Mouse (Mus musculus) forebrain, embryonic 16.5 days (tissue): ENCODE results near the gene Npffr2. TPM values are rescaled to one million over a fixed set of nuclear protein-coding genes. Genes with fewer than 3 reads are reported as not detected.
A peak's percentile ranks its signal among the peaks of the same experiment; 100 is the strongest.
"Not testable (repeated sequence)": the region's sequence is repeated elsewhere in the genome, so short reads cannot be mapped to it uniquely, and the experiment has no call there.

Experiments used
- ATAC-seq: fragments of 200-750 bp; cut with Nextera tagmentation; 2 replicates; pipeline ENCODE4 v1.8.0; 2017; ENCODE audit warnings: mild to moderate bottlenecking, moderate library complexity
- H3K27ac ChIP-seq: fragments of 300-500 bp; sonication (generic); 2 replicates; pipeline ENCODE4 v1.5.1; 2014; ENCODE audit warnings: low read length, control low read depth
- H3K27me3 ChIP-seq: fragments of 300-500 bp; sonication (generic); replicated peaks from 2 replicates; pipeline ENCODE4 v1.6.1; 2014; ENCODE audit warnings: low read length; ENCODE audit not compliant: control insufficient read depth, insufficient read depth
- H3K36me3 ChIP-seq: fragments of 300-500 bp; sonication (generic); 2 replicates; pipeline ENCODE4 v1.6.1; 2014; ENCODE audit not compliant: control insufficient read depth, insufficient read depth
- H3K4me1 ChIP-seq: fragments of 300-500 bp; sonication (generic); replicated peaks from 2 replicates; pipeline ENCODE4 v1.6.1; 2014; ENCODE audit warnings: low read length; ENCODE audit not compliant: control insufficient read depth, insufficient read depth
- H3K4me2 ChIP-seq: fragments of 300-500 bp; sonication (generic); 2 replicates; pipeline ENCODE4 v1.6.1; 2014; ENCODE audit warnings: mild to moderate bottlenecking, low read length, control low read depth
- H3K4me3 ChIP-seq: fragments of 300-500 bp; sonication (generic); replicated peaks from 2 replicates; pipeline ENCODE4 v1.5.1; 2014; ENCODE audit warnings: mild to moderate bottlenecking, low read length, control low read depth
- H3K9ac ChIP-seq: fragments of 300-500 bp; sonication (generic); replicated peaks from 2 replicates; pipeline ENCODE4 v1.6.1; 2014; ENCODE audit warnings: low read depth, low read length, control low read depth
- H3K9me3 ChIP-seq: fragments of 300-500 bp; sonication (generic); 2 replicates; pipeline ENCODE4 v1.6.1; 2016; ENCODE audit warnings: low read length; ENCODE audit not compliant: control insufficient read depth
- WGBS: fragments of 180-500 bp; shearing (Covaris S2); extraction: QIAGEN DNeasy Blood & Tissue Kit; methylation state at CpG from one replicate; pipeline ENCODE4 v1.1.7; 2014; 5-methylcytosine and 5-hydroxymethylcytosine counted together
- polyA plus RNA-seq: library from polyadenylated mRNA; unstranded; fragments of >200 nt; fragmentation: Nextera tagmentation; extraction: Ambion mirVana; gene quantifications from 2 replicates; pipeline ENCODE4 v1.2.1, GENCODE M21; 2015

The Npffr2 gene
- polyA plus RNA-seq, 1 experiment from 2014 or later = not detected

DNA sequence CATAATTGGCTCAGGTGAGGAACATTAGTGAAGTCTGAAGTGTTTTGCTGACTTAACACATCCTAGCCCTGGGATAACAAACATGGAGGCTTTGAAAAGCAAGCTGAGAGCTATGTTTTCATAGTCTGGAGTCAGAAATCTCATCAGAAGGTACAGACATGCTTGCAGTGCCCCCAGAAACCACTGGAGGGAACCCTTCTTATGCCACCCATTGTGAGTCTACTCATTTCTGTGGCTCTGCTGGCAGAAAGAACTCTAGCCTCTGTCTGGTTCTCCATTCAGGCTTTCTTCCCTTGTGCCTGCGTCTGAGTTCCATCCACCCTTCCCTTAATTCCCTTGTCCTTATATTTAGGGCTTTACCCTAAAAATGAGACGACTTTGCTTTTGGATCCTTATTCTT lies 16.2 kb downstream of the Npffr2 start:
- Histone ChIP-seq H3K27me3 (no peaks in the 10 kb centered on the region), H3K9ac (no peak overlapping the region), H3K4me2 (no peak overlapping the region), H3K9me3 (no peaks in the 10 kb centered on the region), H3K4me1 (no peaks in the 10 kb centered on the region), H3K4me3 (no peak overlapping the region), H3K27ac (no peak overlapping the region), H3K36me3 (no peaks in the 10 kb centered on the region)
- ATAC-seq = peak; percentile 80
- 37% methylated on average over 2 of the region's 2 CpGs for WGBS

DNA sequence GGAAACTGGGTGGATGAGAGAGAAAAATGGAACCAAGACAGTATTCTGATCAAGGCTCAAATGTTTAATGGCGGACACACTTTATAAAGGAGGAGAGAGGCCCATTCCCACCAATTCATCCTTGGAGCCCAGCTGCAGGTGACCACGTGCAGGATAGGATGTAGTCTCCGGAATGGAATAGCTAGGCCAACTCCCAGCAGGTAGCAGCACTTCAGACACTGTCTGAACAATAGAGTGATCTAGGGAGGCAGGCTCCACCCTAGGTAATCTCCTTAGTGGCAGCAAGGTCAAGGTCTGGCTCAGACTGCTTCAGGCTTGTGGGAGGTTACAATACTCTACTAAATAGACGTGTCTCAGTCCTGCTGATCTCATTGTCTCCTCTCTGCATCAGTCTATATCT lies 31.9 kb downstream of the Npffr2 start:
- not testable (repeated sequence) for H3K36me3 ChIP-seq, H3K4me1 ChIP-seq, H3K4me3 ChIP-seq, H3K27me3 ChIP-seq, H3K9ac ChIP-seq, H3K4me2 ChIP-seq, H3K27ac ChIP-seq, H3K9me3 ChIP-seq, ATAC-seq
- 45% methylated on average over 4 of the region's 4 CpGs for WGBS

DNA sequence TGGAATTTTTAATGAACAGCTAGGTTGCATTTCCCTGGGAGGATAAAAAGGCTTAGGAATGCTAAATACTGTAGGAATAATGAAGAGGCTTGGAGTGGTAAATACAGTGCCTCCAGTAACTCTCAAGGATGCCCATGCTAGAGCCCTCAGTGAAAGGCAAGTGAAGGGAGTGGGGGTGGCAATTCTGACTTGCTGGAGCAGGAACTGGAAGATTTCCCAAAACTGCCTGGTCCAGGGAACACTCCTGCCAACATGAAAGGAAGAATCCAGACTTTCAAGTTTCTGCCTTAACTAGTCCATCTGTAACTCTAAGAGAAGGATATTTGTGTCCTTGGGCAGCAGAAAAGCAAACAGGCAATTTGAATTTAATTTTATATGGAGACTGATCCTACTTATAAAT lies 34.2 kb downstream of the Npffr2 start:
- Histone ChIP-seq H3K4me1 (no peaks in the 10 kb centered on the region), H3K9ac (no peak overlapping the region), H3K4me3 (no peak overlapping the region), H3K9me3 (no peaks in the 10 kb centered on the region), H3K4me2 (no peak overlapping the region), H3K27ac (no peak overlapping the region), H3K36me3 (no peaks in the 10 kb centered on the region), H3K27me3 (no peaks in the 10 kb centered on the region)
- ATAC-seq = peak; percentile 33; the same call in 1 of the 2 replicates

DNA sequence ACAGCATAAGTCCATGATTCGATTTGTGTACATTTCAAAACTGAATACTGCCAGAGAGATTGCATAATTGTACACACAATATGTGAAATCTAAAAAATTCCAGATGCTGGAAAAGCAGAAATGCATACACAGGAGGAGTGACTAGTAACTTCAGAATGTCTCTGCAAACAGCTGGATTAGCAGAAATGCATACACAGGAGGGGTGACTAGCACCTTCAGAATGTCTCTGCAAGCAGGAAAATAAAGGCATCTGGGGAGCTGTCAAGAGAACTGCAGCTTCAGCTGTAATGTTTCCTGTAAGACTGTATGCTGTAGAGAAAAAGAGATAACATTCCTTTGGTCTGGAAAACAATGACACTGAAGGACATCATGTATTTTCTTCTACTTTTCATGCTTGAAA lies 51.4 kb downstream of the Npffr2 start:
- 90% methylated on average over 1 of the region's 1 CpGs for WGBS
- ATAC-seq = no peak

DNA sequence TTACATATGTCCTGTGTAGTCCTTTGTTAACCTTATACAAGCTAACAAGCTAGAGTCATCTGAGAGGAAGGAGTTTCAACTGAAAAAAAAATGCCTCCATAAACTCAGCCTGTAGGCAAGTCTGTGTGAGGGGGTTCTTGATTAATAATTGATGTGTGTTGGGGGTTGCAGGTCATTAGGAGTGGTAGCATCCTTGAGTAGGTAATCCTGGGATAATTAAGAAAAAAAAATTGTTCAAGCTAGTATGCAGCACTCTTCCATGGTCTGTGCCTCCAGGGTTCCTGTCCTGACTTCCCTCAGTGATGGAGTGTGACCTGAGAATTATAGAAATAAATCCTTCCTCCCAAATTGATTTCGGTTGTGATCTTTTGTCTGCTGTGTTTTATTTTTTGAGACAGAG lies 52.0 kb downstream of the Npffr2 start:
- no peak for ATAC-seq
- H3K27me3 ChIP-seq = no peaks in the 10 kb centered on the region
- H3K9ac ChIP-seq = no peak overlapping the region
- H3K36me3 ChIP-seq = no peaks in the 10 kb centered on the region
- H3K9me3 ChIP-seq = no peaks in the 10 kb centered on the region
- WGBS = 95% methylated on average over 1 of the region's 1 CpGs
- H3K4me3 ChIP-seq = no peak overlapping the region
- no peak overlapping the region for H3K27ac ChIP-seq
- H3K4me2 ChIP-seq = no peak overlapping the region
- H3K4me1 ChIP-seq = no peaks in the 10 kb centered on the region

More for the DNA sequence above, 51.4 kb downstream of the Npffr2 start:
- Histone ChIP-seq H3K4me3 (no peak overlapping the region), H3K27me3 (no peaks in the 10 kb centered on the region), H3K27ac (no peak overlapping the region), H3K36me3 (no peaks in the 10 kb centered on the region), H3K4me1 (no peaks in the 10 kb centered on the region), H3K4me2 (no peak overlapping the region), H3K9me3 (no peaks in the 10 kb centered on the region), H3K9ac (no peak overlapping the region)

DNA sequence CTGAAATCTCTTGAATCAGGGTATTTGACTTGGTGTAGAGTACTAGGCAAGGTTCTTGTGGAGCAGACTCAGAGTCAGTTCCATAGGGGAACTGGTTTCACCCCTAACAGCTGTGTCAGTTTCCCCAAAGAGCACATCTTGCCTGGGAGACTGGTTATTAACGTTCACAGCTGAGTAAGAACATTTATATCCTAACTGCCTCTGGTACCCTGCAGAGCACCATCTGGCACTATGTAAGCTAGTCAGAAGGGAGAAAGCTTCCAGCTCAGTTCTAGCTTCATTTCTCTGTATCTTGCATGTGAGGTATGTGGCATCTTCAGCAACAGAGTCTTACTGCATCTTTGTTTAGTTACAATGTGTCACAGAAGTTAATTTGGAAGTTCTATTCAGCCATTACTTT lies 53.9 kb downstream of the Npffr2 start:
- no peaks in the 10 kb centered on the region for H3K27me3 ChIP-seq
- H3K27ac ChIP-seq = no peak overlapping the region
- ATAC-seq = no peak
- H3K4me3 ChIP-seq = no peak overlapping the region
- 47% methylated on average over 1 of the region's 1 CpGs for WGBS
- H3K36me3 ChIP-seq = no peaks in the 10 kb centered on the region
- H3K4me1 ChIP-seq = no peaks in the 10 kb centered on the region
- no peak overlapping the region for H3K4me2 ChIP-seq
- no peaks in the 10 kb centered on the region for H3K9me3 ChIP-seq
- no peak overlapping the region for H3K9ac ChIP-seq

DNA sequence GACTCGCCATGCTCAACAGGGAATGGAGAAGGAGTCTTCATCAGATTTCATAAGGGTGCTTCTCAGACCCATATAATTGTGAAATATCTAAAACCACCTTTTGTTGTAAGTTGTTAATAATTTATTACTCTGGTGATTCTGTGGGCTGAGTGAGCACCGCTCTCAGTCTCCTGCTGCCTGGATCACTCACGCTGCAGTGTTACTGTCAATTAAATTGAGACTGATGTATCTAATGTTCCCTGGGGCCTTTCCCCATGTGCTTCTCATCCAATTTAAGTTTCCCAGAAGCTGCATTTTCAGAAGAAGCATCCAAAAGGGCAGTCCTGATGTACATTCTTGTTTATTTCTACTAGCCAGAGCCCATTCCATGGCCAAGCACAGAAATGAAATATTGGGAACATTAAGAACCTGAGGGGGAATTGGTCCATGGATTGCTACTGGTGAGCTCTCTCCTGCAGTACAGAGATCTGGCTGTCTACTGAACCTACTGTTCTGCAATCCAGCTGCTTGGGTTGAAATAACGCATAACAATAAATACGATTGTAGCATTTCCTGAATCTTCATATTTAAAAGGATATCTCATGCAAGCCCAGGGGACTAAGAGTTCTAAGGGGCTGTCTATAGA lies 54.6 kb downstream of the Npffr2 start:
- H3K4me3 ChIP-seq = no peak overlapping the region
- no peaks in the 10 kb centered on the region for H3K36me3 ChIP-seq
- no peaks in the 10 kb centered on the region for H3K4me1 ChIP-seq
- no peak overlapping the region for H3K27ac ChIP-seq
- no peak overlapping the region for H3K9ac ChIP-seq
- WGBS = 86% methylated on average over 5 of the region's 5 CpGs
- H3K4me2 ChIP-seq = no peak overlapping the region
- no peak for ATAC-seq
- H3K9me3 ChIP-seq = no peaks in the 10 kb centered on the region
- H3K27me3 ChIP-seq = no peaks in the 10 kb centered on the region

DNA sequence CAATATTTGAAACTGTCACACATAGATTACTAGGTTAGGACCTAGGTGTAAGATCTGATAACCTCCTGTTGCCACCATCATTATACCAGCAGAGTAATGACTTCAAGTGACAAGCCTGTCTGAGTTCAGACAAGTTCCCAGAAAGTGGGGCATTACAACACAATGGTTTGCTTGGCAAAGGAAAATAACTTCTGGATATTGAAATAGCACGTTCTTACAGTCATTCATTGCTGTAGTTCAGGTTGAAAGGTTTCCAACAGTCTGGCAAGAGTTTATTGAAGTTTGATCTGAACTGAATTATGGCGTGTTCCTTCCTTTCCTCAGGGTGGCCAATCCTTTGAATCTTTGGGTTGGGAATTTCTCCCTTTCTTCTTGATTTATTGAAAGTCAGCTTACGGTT lies 57.8 kb downstream of the Npffr2 start:
- ATAC-seq = no peak
- Histone ChIP-seq H3K4me2 (no peak overlapping the region), H3K4me1 (no peaks in the 10 kb centered on the region), H3K9me3 (no peaks in the 10 kb centered on the region), H3K27ac (no peak overlapping the region), H3K27me3 (no peaks in the 10 kb centered on the region), H3K4me3 (no peak overlapping the region), H3K36me3 (no peaks in the 10 kb centered on the region), H3K9ac (no peak overlapping the region)
- WGBS = 83% methylated on average over 3 of the region's 3 CpGs

DNA sequence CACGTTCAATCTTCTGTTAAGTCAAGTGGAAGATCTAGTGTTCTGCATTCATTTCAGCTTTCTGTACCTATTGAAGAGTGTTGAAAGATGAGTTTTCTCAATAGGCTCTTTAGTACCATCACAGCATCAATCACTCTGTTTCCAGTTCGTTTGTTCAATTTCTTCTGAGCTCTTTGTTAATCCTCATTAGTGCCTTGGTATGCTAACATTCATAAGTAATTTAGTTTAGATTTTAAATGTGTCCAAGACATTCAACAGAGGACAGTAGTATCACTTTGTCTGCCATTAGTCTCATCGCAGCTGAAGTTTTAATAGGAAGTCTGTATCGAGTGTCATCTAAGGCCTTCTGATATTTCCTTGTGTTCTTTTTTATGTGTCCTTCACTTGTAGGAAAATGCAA lies 65.1 kb downstream of the Npffr2 start:
- WGBS = 33% methylated on average over 4 of the region's 4 CpGs

More for the DNA sequence above, 65.1 kb downstream of the Npffr2 start:
- Histone ChIP-seq H3K27ac (no peak overlapping the region), H3K36me3 (no peaks in the 10 kb centered on the region), H3K27me3 (no peaks in the 10 kb centered on the region), H3K9ac (no peak overlapping the region), H3K9me3 (no peaks in the 10 kb centered on the region), H3K4me3 (no peak overlapping the region), H3K4me2 (no peak overlapping the region), H3K4me1 (no peaks in the 10 kb centered on the region)
- no peak for ATAC-seq
